Mouse (Mus musculus): ENCODE results near the gene Ankrd2.

DNA sequence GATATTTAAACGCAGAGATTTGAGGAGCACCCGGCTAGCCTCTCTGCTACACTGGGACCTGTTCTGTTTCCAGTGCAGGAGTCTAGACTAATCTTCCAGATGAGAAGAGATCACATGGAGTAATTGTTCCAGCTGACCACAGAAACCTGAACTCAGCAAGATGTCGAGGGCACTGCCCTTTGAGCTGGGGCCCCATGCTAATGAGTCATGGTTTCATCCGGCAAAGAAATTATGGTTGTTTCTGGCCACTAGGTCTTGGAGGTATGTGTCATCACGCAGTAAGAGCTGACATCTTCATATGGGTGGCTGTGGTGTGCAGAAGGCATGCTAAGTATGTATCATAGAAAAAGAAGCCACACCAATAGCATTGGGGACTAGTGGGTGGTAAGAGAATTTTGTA is 44.1 kb downstream of the Ankrd2 start:
- TF ChIP-seq CTCF (IDR thresholded peaks at IDR 0.05; ENCODE audit: extremely low read depth, insufficient read depth, insufficient read length, insufficient replicate concordance) (no peak), POLR2A (IDR thresholded peaks at IDR 0.05; ENCODE audit: low read depth, low read length) (no peak)
